Mouse (Mus musculus) spleen, embryonic (tissue): Measurements from ENCODE around the gene Ltn1.

Experiments used
- CTCF ChIA-PET: fragments of 350-600 bp; sonication (Branson Sonifier 250); formaldehyde crosslinking; loops from one replicate; lab custom pipeline; 2022; lab: Charles Lee

Ltn1 gene

GRCm38 (mm10) chr16:87393813-87394548 is 38.4 kb downstream of the Ltn1 start:
- CTCF ChIA-PET: no interaction called here

- CTCF ChIA-PET: no interaction called here
These were observed 44.9 kb downstream of the Ltn1 start for GRCm38 (mm10) chr16:87387444-87387977.

DNA sequence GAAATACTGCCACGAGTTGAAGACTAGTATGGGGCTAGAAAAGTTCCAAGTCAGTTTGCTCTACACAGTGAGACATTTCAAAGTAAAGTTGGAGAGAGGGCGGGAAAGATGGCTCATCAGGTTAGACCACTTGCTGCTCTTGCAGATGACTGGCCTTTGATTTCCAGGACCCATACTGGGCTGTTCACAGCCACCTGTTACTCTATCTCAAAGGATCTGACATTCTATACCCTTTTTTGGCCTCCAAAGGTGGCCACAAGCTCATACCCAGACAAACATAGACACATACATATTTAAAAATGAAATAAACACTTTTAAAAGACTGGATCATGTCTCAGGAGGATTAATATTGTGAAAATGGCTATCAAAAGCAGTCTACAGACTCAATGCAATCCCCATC is 48.0 kb downstream of the Ltn1 start:
- CTCF ChIA-PET: no interaction called here

DNA sequence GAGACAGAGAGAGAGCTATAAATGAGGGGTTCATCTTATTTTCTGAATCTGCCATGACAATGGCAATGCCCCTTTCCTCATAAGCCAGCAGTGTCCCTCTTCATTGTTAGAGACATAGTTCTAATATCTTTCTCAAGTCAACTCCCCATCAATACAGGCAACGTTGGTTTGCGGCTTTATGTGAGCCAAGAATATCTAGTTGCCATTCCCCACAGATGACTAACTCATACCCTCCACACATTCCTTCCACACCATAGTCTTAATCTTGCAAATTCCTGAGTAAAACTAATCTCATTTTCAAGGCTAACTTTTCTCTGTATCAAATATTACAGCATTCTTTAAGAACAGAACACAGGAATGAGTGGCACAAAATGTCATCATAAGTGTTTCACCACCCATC is 49.4 kb downstream of the Ltn1 start:
- CTCF ChIA-PET: no interaction called here

DNA sequence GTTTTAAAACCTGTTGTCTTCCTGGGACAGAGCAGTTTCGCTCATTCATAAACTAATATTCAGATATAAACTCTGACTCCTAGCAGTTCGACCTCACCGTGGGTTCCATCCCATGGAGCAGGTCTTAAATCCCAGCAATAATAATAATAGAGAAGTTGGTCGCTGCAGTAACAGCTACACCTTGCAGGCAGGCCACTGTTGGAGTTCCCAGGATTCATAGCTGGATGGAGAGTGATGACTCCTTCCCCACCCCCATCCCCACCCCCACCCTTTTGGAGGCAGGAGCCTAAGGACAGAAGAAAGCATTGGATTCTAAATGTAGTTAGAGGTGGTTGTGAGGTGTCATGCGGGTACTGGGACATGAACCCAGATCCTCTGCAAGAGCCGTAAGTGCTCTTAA is 66.0 kb downstream of the Ltn1 start:
- CTCF ChIA-PET: no interaction called here

DNA sequence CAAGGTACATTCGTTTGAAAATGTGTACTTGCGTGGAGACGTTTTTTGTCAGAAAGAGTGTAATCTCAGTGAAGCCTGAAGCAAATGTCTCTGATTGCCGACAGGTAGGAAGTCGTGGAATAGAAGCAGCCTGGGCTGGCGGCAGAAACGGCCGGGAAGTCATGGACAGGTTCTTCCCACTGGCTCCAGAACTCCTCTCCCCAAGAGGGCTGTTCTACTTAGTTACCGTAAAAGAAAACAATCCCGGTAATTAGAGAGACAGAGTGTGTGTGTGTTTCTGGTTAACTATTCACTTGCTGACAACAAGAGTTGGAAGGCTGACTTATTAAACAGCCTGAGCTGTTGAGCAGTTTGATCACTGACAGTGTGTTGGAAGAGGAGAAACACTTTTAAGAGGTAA is 66.4 kb downstream of the Ltn1 start:
- CTCF ChIA-PET: no interaction called here

DNA sequence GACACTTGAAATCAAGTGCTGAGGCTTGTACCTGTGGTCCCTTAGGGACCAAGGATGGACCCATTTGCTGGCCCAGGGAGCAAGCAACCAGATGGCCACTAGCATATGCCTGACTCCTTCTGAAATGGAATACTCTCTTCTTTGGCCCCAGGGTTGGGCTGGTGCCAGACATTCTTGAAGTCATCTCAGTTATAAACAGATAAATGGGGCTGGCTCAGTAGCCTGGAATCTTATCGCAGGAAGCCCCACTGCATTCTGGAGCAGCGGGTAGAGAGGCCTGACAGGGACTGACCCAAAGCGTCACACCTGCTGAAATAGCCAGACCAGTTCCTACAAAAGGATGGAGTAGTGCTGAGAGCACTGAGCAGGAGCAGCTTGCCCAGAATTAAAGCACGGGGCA is 68.2 kb downstream of the Ltn1 start:
- CTCF ChIA-PET: no interaction called here

GRCm38 (mm10) chr16:87360096-87360495 is 72.3 kb downstream of the Ltn1 start:
- CTCF ChIA-PET: no interaction called here

GRCm38 (mm10) chr16:87354748-87355147 is 77.7 kb downstream of the Ltn1 start:
- CTCF ChIA-PET: interaction anchor here (1.3 kb wide), 1 partner anchor 140 kb away, joined by 3 read pairs; the partner anchor contains the start of gene Cct8

DNA sequence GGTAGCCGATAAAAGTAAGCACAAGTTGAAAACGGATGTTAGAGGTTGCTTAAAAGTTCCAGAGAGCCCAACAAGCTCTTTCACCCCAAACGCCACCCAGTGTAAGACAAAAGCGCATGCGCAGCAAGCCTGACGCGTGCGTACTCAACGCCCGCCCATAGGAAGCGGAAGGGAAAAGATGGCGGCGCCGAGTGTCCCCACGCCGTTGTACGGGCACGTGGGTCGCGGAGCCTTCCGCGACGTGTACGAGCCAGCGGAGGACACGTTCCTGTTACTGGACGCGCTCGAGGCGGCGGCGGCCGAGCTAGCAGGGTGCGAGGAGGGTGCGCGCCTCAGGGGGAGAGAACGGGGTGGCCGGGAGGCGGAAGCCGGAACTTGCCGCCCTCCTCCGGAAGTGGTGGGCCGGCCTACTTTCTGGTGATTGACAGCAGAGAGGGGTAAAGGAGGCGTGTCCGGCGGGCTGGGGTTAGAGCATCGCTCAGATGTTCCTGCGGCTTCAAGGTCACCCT is 78.3 kb downstream of the Ltn1 start, which contains the start of gene N6amt1:
N6amt1 (plus strand) TSS at position 111 of the 509 bp plus-strand sequence.
- CTCF ChIA-PET: interaction anchor here (1.3 kb wide), 1 partner anchor 141 kb away, joined by 3 read pairs; the partner anchor contains the start of gene Cct8

DNA sequence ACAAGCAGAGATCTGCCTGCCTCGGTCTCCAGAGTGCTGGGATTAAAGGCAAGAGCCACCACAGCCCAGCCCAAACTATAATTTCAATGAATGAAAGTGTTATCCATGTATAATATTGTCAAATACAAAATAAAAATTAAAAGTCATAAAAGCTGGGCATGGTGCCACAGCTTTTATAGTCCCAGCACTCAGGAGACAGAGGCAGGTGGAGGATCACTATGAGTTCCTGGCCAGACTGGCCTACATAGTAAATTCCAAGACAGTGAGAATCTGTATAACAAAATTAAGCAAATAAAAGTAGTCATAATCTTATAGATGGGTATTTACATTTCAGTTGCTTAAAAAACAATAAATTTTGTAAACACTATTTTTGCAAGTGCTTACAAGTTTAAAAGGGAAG is 78.8 kb downstream of the Ltn1 start:
- CTCF ChIA-PET: no interaction called here

GRCm38 (mm10) chr16:87351386-87352105 is 80.9 kb downstream of the Ltn1 start:
- CTCF ChIA-PET: interaction anchor here (0.6 kb wide), 1 partner anchor 96 kb away, joined by 9 read pairs; no protein-coding TSS in a partner anchor

DNA sequence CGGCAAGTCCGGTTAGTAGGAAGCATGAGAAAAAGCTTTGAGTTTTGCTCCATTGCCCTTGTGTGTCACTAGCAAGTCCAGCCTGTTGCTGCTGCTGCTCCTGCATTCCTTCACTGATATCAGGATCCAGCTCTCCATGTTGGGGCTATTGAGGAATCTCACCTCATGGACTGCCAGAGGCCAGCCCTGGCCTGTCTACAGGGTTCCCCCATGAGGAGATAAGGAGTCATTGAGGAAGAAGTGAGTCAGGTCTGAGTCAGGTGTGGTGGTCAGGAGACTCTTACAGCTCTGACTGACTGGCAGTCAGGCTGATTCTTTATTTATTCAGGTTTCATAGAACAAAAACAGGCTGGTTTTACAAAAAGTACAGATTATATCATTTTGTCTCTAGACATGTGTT is 84.3 kb downstream of the Ltn1 start:
- CTCF ChIA-PET: no interaction called here

DNA sequence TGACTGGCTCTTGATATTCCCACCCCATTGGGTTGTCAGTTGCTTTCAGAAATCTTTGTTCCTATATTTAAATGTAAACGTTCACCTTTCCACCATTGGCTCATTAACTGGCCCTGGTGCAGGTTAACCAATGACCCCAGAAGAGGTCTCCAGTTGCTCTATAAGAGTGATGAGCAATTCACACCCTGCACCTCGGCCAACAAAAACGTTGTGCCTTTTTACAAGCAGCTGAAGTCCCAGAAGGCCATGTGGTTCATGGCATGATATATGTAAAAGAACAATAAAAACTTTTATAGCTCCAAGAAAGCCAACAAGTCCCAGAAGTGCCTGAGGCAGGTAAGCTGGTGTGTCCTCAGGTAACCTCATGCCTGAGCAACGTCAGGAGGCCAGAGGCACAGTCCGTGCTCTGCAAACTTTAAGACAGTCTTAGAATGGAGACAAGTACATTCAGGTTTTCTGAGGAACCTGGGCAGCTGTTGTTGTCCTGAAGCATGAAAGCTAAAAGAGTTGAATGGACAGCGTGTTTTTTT is 91.3 kb downstream of the Ltn1 start:
- CTCF ChIA-PET: no interaction called here

DNA sequence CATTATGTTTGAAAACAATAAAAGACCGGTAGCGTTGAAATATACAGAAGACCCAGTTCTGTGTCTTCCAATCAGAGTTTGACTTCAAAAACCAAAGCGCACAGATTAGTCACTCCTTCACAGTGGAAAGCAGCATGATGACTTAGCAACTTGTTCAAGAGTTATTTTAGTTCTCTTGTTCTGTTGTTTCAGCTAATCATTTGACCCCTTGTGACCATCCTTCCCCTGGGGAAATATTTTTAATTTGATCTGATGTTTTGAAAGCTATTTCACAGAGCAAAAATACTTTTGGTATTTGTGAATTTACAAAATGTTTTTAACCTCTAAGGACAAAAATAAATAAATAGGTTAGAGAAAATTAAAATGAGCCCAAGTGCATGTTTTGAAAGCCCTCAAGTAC is 97.7 kb downstream of the Ltn1 start:
- CTCF ChIA-PET: interaction anchor here (1.1 kb wide), 1 partner anchor 15 kb away, joined by 3 read pairs; no protein-coding TSS in a partner anchor

GRCm38 (mm10) chr16:87329986-87330385 is 102.4 kb downstream of the Ltn1 start:
- CTCF ChIA-PET: no interaction called here
